Mouse (Mus musculus) heart, postnatal 0 days (tissue): Measurements from ENCODE around the gene Elp4.

Experiments
- CTCF ChIP-seq: IDR thresholded peaks from 2 replicates; pipeline ENCODE4 v1.5.1; 2016; ENCODE audit warnings: antibody characterized with exemption, control low read depth, low read depth
- EP300 ChIP-seq: IDR thresholded peaks from 2 replicates; pipeline ENCODE4 v1.6.1; 2016; ENCODE audit warnings: antibody characterized with exemption, low read depth

DNA sequence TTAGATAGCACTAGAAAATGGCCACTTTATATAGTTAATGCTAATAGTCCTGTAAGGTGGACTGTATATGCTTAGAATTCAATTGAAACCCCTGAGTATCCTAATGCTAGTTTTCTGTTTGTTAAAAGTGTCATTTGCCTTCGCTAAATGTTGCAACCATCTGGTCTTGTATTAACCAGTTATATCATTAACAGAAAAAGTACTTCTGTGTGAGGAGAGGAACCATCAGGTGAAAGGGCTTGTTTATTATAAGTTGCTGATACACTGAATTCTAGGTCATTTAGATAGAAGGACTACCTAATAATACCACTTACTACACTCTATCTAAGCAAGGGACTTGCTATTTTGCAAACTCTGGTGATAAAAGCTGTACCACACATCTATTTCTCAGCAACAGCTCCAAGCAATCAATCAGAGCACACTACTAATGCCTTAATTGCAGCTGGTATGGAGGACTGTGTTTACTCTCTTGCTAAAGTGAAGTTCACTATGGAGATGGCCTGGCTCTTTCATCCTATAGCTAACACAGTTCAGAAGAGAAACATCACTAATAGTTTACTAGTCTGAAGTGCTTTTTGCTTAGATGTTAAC lies 47.1 kb upstream of the Elp4 start:
- TF ChIP-seq CTCF (no peak), EP300 (no peak)
